Comparison of ENCODE assay signal across 8 mouse cellular contexts in genomic region chr12:32717129-32717921, GRCm38 (mm10).
A peak's percentile ranks its signal among the peaks of the same experiment; 100 is the strongest.
DNase-seq lines count a peak whose midpoint lies in the region; ATAC-seq lines count a peak whose summit lies in the region.

No protein-coding gene starts in this region.

- H3K4me1 ChIP-seq in forebrain, embryonic 14.5 days (ENCODE audit: control insufficient read depth, insufficient read depth, low read length): peaks cover 4% of the 10 kb centered on the region; the same call in 1 of the 2 replicates
- H3K4me1 ChIP-seq in forebrain, embryonic 10.5 days: no peaks in the 10 kb centered on the region
- peaks cover 9% of the 10 kb centered on the region for H3K4me1 ChIP-seq in hindbrain, embryonic 16.5 days (ENCODE audit: control insufficient read depth, insufficient read depth, low read depth, low read length)

- no peak overlapping the region for H3K4me2 ChIP-seq in forebrain, embryonic 14.5 days (ENCODE audit: low read length)
- H3K4me2 ChIP-seq in hindbrain, embryonic 16.5 days (ENCODE audit: low read length): no peak overlapping the region

- no peaks in the 10 kb centered on the region for H3K36me3 ChIP-seq in forebrain, embryonic 14.5 days (ENCODE audit: control insufficient read depth, insufficient read depth, low read length)
- H3K36me3 ChIP-seq in forebrain, embryonic 10.5 days (replicated peaks): no peaks in the 10 kb centered on the region
- H3K36me3 ChIP-seq in hindbrain, embryonic 16.5 days (ENCODE audit: control insufficient read depth, insufficient read depth, low read length): no peaks in the 10 kb centered on the region

- no peak overlapping the region for H3K27ac ChIP-seq in forebrain, embryonic 14.5 days (ENCODE audit: low read depth, low read length)
- no peak overlapping the region for H3K27ac ChIP-seq in forebrain, embryonic 10.5 days
- H3K27ac ChIP-seq in hindbrain, embryonic 16.5 days (ENCODE audit: low read depth, low read length): no peak overlapping the region; the same call in 1 of the 2 replicates

- peak; percentile 96 for ATAC-seq in forebrain, embryonic 14.5 days
- ATAC-seq in frontal cortex, adult (ENCODE audit: low TSS enrichment): peak; percentile 90
- ATAC-seq in hindbrain, embryonic 16.5 days: peak; percentile 95

- 54% methylated on average over 5 of the region's 5 CpGs for WGBS in forebrain, embryonic 14.5 days
- 89% methylated on average over 5 of the region's 5 CpGs for WGBS in forebrain, embryonic 10.5 days
- WGBS in hindbrain, embryonic 16.5 days: 46% methylated on average over 5 of the region's 5 CpGs

- peak; percentile 94 for DNase-seq in forebrain, embryonic 14.5 days (ENCODE audit: low spot score)
- DNase-seq in forebrain, embryonic 10.5 days (ENCODE audit: extremely low spot score, low spot score): no peak
- peak; percentile 74 for DNase-seq in adrenal gland, adult 8-10 months
- DNase-seq in left cerebral cortex, postnatal 10 days (ENCODE audit: extremely low spot score in 1 of 2, low spot score in 2 of 2): peak; percentile 84 to 90
- DNase-seq in right cerebral cortex, adult 18-20 months: peak; percentile 77
- DNase-seq in embryo, embryonic 11 days: no peak

- H3K9me3 ChIP-seq in forebrain, embryonic 14.5 days (replicated peaks; ENCODE audit: control insufficient read depth, low read length): no peaks in the 10 kb centered on the region
- no peaks in the 10 kb centered on the region for H3K9me3 ChIP-seq in forebrain, embryonic 10.5 days
- no peaks in the 10 kb centered on the region for H3K9me3 ChIP-seq in hindbrain, embryonic 16.5 days (ENCODE audit: control insufficient read depth, low read length)

- no peaks in the 10 kb centered on the region for H3K27me3 ChIP-seq in forebrain, embryonic 14.5 days (replicated peaks; ENCODE audit: control insufficient read depth, insufficient read depth, low read length)
- H3K27me3 ChIP-seq in forebrain, embryonic 10.5 days (ENCODE audit: poor library complexity, severe bottlenecking): no peaks in the 10 kb centered on the region
- no peaks in the 10 kb centered on the region for H3K27me3 ChIP-seq in hindbrain, embryonic 16.5 days (replicated peaks; ENCODE audit: control insufficient read depth, insufficient read depth, low read length)

- H3K4me3 ChIP-seq in forebrain, embryonic 14.5 days (ENCODE audit: low read depth, low read length): no peak overlapping the region
- H3K4me3 ChIP-seq in forebrain, embryonic 10.5 days: no peak overlapping the region
- no peak overlapping the region for H3K4me3 ChIP-seq in hindbrain, embryonic 16.5 days (ENCODE audit: low read length)

- intact Hi-C loops in left cerebral cortex, postnatal 10 days (cut with DNase I): no loop called here

- H3K9ac ChIP-seq in forebrain, embryonic 14.5 days (ENCODE audit: low read length): no peak overlapping the region
- H3K9ac ChIP-seq in hindbrain, embryonic 16.5 days (ENCODE audit: low read depth, low read length): no peak overlapping the region

Comparison
In these comparisons a context has a peak if more than half of its experiments do, and no peak if none do; other contexts are left out.
1. DNase-seq: peak in forebrain, embryonic 14.5 days (single experiment), adrenal gland, adult 8-10 months (single experiment), left cerebral cortex, postnatal 10 days (2 of 2) and right cerebral cortex, adult 18-20 months (single experiment); none in forebrain, embryonic 10.5 days (single experiment) and embryo, embryonic 11 days (single experiment).
2. Peak in every context shown above with its lines, with median percentiles within 50 percentile points of each other: ATAC-seq.